Mouse (Mus musculus) forebrain, embryonic 11.5 days (tissue): Measurements from ENCODE around the gene Fgf9. TPM values are rescaled to one million over a fixed set of nuclear protein-coding genes. Genes with fewer than 3 reads are reported as not detected.
A peak's percentile ranks its signal among the peaks of the same experiment; 100 is the strongest.

Experiments
- ATAC-seq: fragments of 200-750 bp; cut with Nextera tagmentation; replicated peaks from 2 replicates; pipeline ENCODE4 v1.8.0; 2017; ENCODE audit warnings: moderate TSS enrichment; ENCODE audit not compliant: low FRiP score
- DNase-seq: peaks from one replicate; pipeline ENCODE4 v3.0.0-alpha.2; 2017; ENCODE audit warnings: low spot score
- H3K27ac ChIP-seq: fragments of 300-500 bp; sonication (generic); 2 replicates; pipeline ENCODE4 v1.5.1; 2014; ENCODE audit warnings: low read depth, low read length
- H3K27me3 ChIP-seq: fragments of 300-500 bp; sonication (generic); 2 replicates; pipeline ENCODE4 v1.6.1; 2014; ENCODE audit warnings: mild to moderate bottlenecking, low read length, mixed read lengths; ENCODE audit not compliant: control insufficient read depth, insufficient read depth
- H3K36me3 ChIP-seq: fragments of 300-500 bp; sonication (generic); 2 replicates; pipeline ENCODE4 v1.6.1; 2014; ENCODE audit warnings: mild to moderate bottlenecking, low read length, moderate library complexity, mixed read lengths; ENCODE audit not compliant: control insufficient read depth, insufficient read depth
- H3K4me1 ChIP-seq: fragments of 300-500 bp; sonication (generic); replicated peaks from 2 replicates; pipeline ENCODE4 v1.6.1; 2014; ENCODE audit warnings: low read length, mixed read lengths; ENCODE audit not compliant: control insufficient read depth, insufficient read depth
- H3K4me2 ChIP-seq: fragments of 300-500 bp; sonication (generic); 2 replicates; pipeline ENCODE4 v1.6.1; 2014; ENCODE audit warnings: low read depth, mild to moderate bottlenecking, low read length, moderate library complexity, mixed read lengths; ENCODE audit not compliant: severe bottlenecking
- H3K4me3 ChIP-seq: fragments of 300-500 bp; sonication (generic); 2 replicates; pipeline ENCODE4 v1.5.1; 2014; ENCODE audit warnings: low read depth, low read length
- H3K9ac ChIP-seq: fragments of 300-500 bp; sonication (generic); 2 replicates; pipeline ENCODE4 v1.6.1; 2014; ENCODE audit warnings: low read length
- H3K9me3 ChIP-seq: fragments of 300-500 bp; sonication (generic); 2 replicates; pipeline ENCODE4 v1.6.1; 2016; ENCODE audit warnings: low read length, mixed read lengths; ENCODE audit not compliant: control insufficient read depth
- WGBS: fragments of 180-500 bp; shearing (Covaris S2); extraction: QIAGEN DNeasy Blood & Tissue Kit; methylation state at CpG from one replicate; pipeline ENCODE4 v1.1.7; 2014; 5-methylcytosine and 5-hydroxymethylcytosine counted together
- polyA plus RNA-seq: library from polyadenylated mRNA; unstranded; fragments of >200 nt; fragmentation: Nextera tagmentation; extraction: Ambion mirVana; gene quantifications from 2 replicates; pipeline ENCODE4 v1.2.1, GENCODE M21; 2014

The Fgf9 gene
- polyA plus RNA-seq: 1.4 and 2.2 TPM in 2 replicates

DNA sequence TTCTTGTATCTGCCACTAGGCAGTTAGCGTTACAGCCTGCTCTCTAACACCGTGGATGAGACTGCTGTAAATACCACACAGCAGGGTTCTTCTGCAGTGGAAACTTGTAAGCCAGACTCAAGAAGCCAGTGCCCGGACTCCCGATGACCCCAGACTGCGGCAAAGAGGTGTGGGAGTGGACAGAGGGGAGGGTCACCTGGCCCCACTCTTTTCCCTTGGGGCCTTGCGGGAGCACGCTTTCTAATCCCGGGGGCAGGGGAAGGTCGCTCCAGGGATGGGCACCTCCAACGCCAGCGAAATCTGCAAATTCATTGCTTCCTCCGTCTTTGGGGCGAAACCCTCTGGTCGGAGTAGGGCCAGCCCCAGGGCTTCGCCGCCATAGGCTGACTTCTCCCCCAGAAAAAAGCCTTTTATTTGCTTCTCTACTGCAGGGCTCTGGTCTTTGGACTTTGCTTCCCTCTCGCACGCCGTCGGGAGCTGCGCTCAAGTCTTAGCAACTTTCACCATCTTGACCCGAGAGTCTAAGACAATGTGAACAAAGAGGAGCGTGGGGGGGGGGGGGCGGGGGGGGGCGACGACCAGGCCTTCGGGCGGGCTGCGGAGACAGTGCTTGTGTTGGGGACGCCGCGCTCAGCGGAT lies at the start of gene Fgf9:
Gene Fgf9 (plus strand): TSS at position 67 of the 639 bp plus-strand sequence.
- no peak within 1 kb of the TSS for H3K27ac ChIP-seq
- H3K9me3 ChIP-seq: no peaks in the 10 kb centered on the region
- H3K36me3 ChIP-seq: no peaks in the 10 kb centered on the region
- H3K4me1 ChIP-seq: peaks cover 15% of the 10 kb centered on the region
- peak within 1 kb of the TSS; percentile 81 for H3K4me2 ChIP-seq
- H3K4me3 ChIP-seq: peak within 1 kb of the TSS; percentile 49
- WGBS: under 1% methylated on average over 33 of the region's 33 CpGs
- DNase-seq: peak; percentile 64
- H3K27me3 ChIP-seq: peaks cover 52% of the 10 kb centered on the region
- ATAC-seq: 0 out of 2 replicates have a peak, but pooled peaks have one; percentile 14
- peak within 1 kb of the TSS; percentile 55 for H3K9ac ChIP-seq

DNA sequence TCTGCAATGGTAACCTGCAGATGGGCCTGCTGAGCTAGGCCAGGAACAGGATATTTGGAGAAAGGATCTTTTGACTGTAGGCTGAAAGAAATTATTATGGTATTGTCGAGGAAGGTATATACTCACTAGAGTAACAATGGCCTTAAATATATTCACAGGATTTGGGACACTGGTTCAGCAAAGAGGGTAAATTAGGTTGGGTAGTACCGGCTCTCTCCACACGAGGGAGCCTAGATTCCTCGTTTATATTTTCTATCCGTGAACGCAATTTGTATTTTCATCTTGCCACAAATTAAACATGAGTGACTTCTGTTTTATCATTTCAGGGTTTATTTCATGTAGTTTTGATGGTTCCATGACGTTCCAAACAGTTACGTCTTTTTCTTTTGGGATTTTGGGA lies 35.8 kb upstream of the Fgf9 start:
- 14% methylated on average over 8 of the region's 8 CpGs for WGBS
- H3K4me3 ChIP-seq: no peak overlapping the region
- no peaks in the 10 kb centered on the region for H3K9me3 ChIP-seq
- peak; percentile 67 for DNase-seq
- H3K36me3 ChIP-seq: no peaks in the 10 kb centered on the region
- H3K27me3 ChIP-seq: peaks cover 3% of the 10 kb centered on the region; the same call in 1 of the 2 replicates
- ATAC-seq: no peak
- H3K9ac ChIP-seq: no peak overlapping the region
- no peak overlapping the region for H3K27ac ChIP-seq
- no peaks in the 10 kb centered on the region for H3K4me1 ChIP-seq
- no peak overlapping the region for H3K4me2 ChIP-seq

DNA sequence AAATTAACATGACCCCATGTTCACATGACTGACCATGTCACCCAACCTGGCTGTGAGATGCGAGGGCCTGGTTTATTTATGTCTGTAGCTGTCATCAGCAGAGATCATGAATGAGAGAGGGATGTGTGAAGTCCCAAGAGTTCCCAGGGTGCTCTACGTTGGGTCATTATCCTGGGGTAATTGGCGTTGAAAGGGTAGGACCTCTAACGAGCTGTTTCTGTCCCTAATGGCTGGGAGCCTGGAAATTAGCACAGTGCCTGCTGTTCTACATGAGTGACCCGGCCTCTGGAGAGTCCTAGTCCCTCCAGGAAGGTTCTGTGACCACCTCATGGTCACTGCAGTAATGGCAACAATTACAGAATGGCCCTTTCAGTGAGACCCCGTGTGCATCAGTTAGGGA lies 34.2 kb upstream of the Fgf9 start:
- Histone ChIP-seq H3K27me3 (peaks cover 3% of the 10 kb centered on the region; the same call in 1 of the 2 replicates), H3K36me3 (no peaks in the 10 kb centered on the region), H3K4me1 (no peaks in the 10 kb centered on the region), H3K9ac (no peak overlapping the region), H3K4me3 (no peak overlapping the region), H3K27ac (no peak overlapping the region), H3K9me3 (no peaks in the 10 kb centered on the region), H3K4me2 (no peak overlapping the region)
- ATAC-seq (peak; percentile 61; the same call in 1 of the 2 replicates), DNase-seq (peak; percentile 58)
- 9% methylated on average over 6 of the region's 6 CpGs for WGBS

DNA sequence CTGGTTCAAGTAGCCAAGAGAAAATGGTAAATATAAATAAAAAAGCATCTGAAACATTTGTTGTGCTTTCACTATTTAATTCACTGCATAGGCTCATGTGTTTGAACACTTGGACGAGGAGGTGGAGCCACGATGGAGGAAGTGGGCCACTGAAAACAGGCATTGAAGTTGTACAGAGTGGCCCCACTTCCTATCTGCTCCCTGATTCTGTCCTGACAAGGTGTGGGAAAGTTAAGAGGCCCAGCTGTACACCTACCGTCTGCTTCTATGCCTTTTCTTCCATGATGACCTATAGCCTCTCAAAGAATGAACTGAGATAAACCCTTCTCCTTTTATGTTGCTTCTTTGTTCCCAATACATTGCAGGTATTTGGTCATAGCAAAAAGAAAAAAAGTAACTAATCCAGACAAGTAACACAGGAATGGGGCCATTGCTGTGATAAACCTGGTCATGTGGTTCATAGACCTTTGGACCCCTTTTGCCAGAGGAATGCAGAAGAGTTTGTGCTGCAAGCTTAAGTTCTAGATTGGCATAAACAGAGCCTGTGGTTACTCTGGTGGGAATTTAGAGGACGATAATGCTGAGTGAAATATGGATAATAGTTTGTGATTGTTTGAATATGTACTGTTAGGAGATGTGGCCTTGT lies 23.6 kb upstream of the Fgf9 start:
- H3K9ac ChIP-seq: no peak overlapping the region
- no peak overlapping the region for H3K27ac ChIP-seq
- no peaks in the 10 kb centered on the region for H3K36me3 ChIP-seq
- no peak overlapping the region for H3K4me2 ChIP-seq
- WGBS: 84% methylated on average over 4 of the region's 4 CpGs
- no peaks in the 10 kb centered on the region for H3K27me3 ChIP-seq
- no peak overlapping the region for H3K4me3 ChIP-seq
- ATAC-seq (no peak), DNase-seq (no peak)
- no peaks in the 10 kb centered on the region for H3K4me1 ChIP-seq
- no peaks in the 10 kb centered on the region for H3K9me3 ChIP-seq

DNA sequence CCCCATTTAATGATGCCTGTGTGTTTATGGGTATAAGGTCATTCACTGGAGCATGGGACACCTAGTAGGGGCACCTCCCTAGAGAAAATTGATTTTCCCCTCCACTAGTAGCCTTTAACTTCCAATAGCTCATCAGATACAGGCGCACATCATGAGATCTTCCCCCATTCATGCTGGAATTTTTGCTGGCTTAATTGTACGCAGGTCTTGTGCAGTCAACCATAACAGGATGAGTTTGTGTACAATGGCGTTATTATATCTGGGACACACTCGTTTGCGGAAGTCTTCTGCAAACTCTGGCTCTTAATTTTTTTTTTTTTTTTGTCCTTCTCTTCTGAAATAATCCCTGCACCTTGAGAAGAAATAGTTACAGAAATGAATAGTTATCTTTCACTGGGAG lies 19.7 kb upstream of the Fgf9 start:
- H3K9me3 ChIP-seq: no peaks in the 10 kb centered on the region
- no peaks in the 10 kb centered on the region for H3K27me3 ChIP-seq
- H3K4me3 ChIP-seq: no peak overlapping the region
- H3K27ac ChIP-seq: no peak overlapping the region
- H3K36me3 ChIP-seq: no peaks in the 10 kb centered on the region
- H3K9ac ChIP-seq: no peak overlapping the region
- 79% methylated on average over 5 of the region's 5 CpGs for WGBS
- no peak overlapping the region for H3K4me2 ChIP-seq
- DNase-seq: no peak
- no peak for ATAC-seq
- H3K4me1 ChIP-seq: no peaks in the 10 kb centered on the region

DNA sequence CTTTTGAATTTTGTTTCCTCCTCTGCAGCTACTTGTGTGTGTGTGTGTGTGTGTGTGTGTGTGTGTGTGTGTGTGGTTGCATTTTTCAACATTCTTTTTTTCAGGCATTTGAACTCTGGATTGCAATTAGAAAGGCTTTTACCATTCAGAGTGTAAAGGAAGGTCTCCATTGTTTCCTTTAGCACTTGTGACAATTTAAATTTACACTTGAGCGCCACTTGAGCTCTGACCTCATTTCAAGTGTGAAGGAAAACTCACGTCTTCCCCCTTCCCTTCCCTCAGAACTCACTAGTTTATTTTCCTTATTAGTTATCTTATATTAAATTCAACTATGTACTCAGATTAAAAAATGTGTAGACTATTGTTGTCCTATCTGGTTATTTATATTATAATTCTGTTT lies 2.8 kb upstream of the Fgf9 start:
- Histone ChIP-seq H3K36me3 (no peaks in the 10 kb centered on the region), H3K4me2 (no peak overlapping the region), H3K4me3 (no peak overlapping the region), H3K27ac (no peak overlapping the region), H3K27me3 (peaks cover 23% of the 10 kb centered on the region), H3K9ac (no peak overlapping the region), H3K9me3 (no peaks in the 10 kb centered on the region), H3K4me1 (peaks cover 7% of the 10 kb centered on the region)
- 32% methylated on average over 2 of the region's 2 CpGs for WGBS
- DNase-seq (no peak), ATAC-seq (no peak)

DNA sequence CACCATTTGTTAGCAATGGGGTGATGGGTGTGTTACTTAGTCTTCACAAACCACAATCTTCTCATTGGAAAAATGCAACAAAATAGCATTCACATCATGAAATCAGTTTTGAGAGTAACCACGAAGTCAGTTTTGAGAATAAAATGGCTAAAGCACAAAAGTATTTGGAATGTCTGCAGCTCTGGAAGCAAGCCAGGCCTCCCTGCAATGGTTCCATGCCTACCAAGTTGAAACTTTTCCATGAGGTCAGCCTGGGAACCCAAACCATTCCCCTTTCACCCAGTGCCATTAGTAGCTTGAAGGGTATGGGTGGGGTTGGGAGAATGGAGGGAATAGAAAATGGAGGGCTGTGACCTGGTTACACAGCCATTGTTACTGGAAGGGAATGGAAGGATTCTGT lies 1.7 kb upstream of the Fgf9 start:
- peaks cover 32% of the 10 kb centered on the region for H3K27me3 ChIP-seq
- 88% methylated on average over 1 of the region's 1 CpGs for WGBS
- no peak for ATAC-seq

DNA sequence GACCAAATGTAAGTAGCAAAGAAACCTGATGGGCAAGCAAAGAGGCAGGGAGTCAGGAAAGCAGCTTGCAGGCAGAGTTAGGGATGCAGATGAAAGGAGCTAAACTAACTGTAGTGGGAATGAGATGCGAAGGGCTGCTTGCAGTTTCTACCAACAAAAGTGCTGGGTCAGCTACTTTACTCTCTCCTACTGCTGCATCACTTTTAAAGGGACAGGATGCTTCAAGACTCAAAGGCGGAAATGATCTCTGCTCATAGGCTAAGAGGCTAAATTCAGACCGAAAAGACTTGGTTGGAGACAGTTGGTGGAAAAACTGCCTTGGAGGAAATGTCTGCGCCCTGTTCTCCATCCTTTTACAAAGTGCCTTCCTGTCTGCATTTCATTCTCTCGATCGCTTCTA lies 420 bp upstream of the Fgf9 start:
- Histone ChIP-seq H3K4me2 (peak overlapping the region; percentile 81; the same call in 1 of the 2 replicates), H3K9me3 (no peaks in the 10 kb centered on the region), H3K36me3 (no peaks in the 10 kb centered on the region), H3K4me1 (peaks cover 15% of the 10 kb centered on the region), H3K4me3 (peak overlapping the region; percentile 49), H3K9ac (no peak overlapping the region; the same call in 1 of the 2 replicates), H3K27me3 (peaks cover 45% of the 10 kb centered on the region), H3K27ac (no peak overlapping the region)
- 1% methylated on average over 6 of the region's 6 CpGs for WGBS
- ATAC-seq: no peak
- DNase-seq: no peak

More for the DNA sequence above, 1.7 kb upstream of the Fgf9 start:
- H3K36me3 ChIP-seq: no peaks in the 10 kb centered on the region
- H3K9me3 ChIP-seq: no peaks in the 10 kb centered on the region
- no peak for DNase-seq
- H3K4me1 ChIP-seq: peaks cover 7% of the 10 kb centered on the region
- no peak overlapping the region for H3K9ac ChIP-seq
- H3K4me2 ChIP-seq: no peak overlapping the region
- no peak overlapping the region for H3K4me3 ChIP-seq
- H3K27ac ChIP-seq: no peak overlapping the region
